Mouse (Mus musculus) frontal cortex, postnatal 36 days (tissue): ENCODE measurements around the gene Vmn1r184.
"Not testable (repeated sequence)": the region's sequence is repeated elsewhere in the genome, so short reads cannot be mapped to it uniquely, and the experiment has no call there.

Source experiments
- DNase-seq, 2 experiments: peaks; one replicate each; pipeline ENCODE4 v3.0.0; 2022; ENCODE audit warnings: low spot score in 2 of 2

Gene Vmn1r184

GRCm38 (mm10) chr7:26260034-26260433 lies at the start of gene Vmn1r184:
TSS of gene Vmn1r184 (plus strand) at chr7:26260334.
- not testable (repeated sequence) for DNase-seq

- DNase-seq = not testable (repeated sequence)
Measured at GRCm38 (mm10) chr7:26303429-26304166, 43.5 kb downstream of the Vmn1r184 start.

- not testable (repeated sequence) for DNase-seq
Measured at GRCm38 (mm10) chr7:26306926-26307325, 46.8 kb downstream of the Vmn1r184 start, which contains the start of gene Cyp2a4. TSS of gene Cyp2a4 (plus strand) at chr7:26307169.

GRCm38 (mm10) chr7:26311786-26312185 lies 51.7 kb downstream of the Vmn1r184 start:
- DNase-seq = not testable (repeated sequence)

GRCm38 (mm10) chr7:26315194-26315593 lies 55.1 kb downstream of the Vmn1r184 start:
- not testable (repeated sequence) for DNase-seq

GRCm38 (mm10) chr7:26315809-26316208 lies 55.7 kb downstream of the Vmn1r184 start:
- DNase-seq = not testable (repeated sequence)
